Mouse (Mus musculus) liver, embryonic 14.5 days (tissue): ENCODE measurements around the gene Sf3b3.

ENCODE experiments used
- CTCF ChIP-seq: IDR thresholded peaks from 2 replicates; pipeline ENCODE4 v1.5.1; 2016; ENCODE audit warnings: antibody characterized with exemption, low read depth, control low read depth
- EP300 ChIP-seq: IDR thresholded peaks from 2 replicates; pipeline ENCODE4 v1.6.1; 2016; ENCODE audit warnings: antibody characterized with exemption, low read depth

DNA sequence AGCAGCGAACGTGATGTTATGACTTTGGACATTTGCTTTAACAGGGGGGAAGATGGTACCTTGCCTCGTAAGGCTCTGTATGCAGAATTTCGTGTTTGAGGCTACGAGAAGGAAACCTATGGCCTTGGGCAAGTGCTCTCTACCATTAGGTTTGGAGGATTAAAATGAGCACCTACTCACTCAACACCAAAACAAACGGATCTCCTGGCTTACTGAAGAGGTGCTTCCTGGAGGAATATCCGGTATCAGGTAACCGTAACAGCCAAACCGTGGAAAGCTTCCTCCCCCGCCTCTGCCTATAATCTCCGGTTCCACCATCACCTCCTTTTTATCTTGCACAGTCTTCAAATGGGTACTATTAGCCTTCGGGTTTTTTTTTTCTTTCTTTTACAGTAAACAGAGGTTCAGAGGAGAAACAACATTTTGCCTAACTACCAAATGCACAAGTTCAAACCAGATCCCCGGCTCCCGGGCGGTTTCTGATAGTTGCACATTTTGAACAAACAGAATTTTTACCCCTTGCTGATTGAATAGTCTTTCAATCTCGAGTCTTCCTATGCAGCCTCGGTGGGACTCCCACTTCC, 674 bp downstream of the Sf3b3 start:
- TF ChIP-seq CTCF, result no peak
- no peak for TF ChIP-seq EP300
